8 mouse cellular contexts compared by ENCODE assay signal in the genomic region with DNA sequence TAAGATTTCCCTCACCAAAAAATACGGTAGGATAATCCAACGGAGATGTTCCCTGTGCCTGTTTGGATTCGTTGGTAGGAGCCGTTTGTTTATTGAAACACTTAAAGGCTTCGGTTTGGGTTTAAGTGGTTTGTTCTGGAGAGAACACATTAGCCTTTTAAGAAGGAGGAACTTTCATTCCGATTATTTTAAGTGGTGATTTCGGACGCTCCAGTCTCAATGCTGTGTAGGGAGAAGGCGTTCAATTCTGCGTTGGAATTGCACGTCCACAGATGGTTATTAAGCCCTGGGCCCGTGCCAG. TPM values are rescaled to one million over a fixed set of nuclear protein-coding genes. Genes with fewer than 3 reads are reported as not detected.
A peak's percentile ranks its signal among the peaks of the same experiment; 100 is the strongest.
DNase-seq lines count a peak whose midpoint lies in the region; ATAC-seq and TF ChIP-seq lines count a peak whose summit lies in the region.

No protein-coding gene starts in this region.

- WGBS in heart, embryonic 12.5 days: 8% methylated on average over 12 of the region's 12 CpGs
- WGBS in bone marrow, adult 2 months: 5% methylated on average over 12 of the region's 12 CpGs
- WGBS in hindbrain, embryonic 14.5 days: 12% methylated on average over 12 of the region's 12 CpGs
- 12% methylated on average over 12 of the region's 12 CpGs for WGBS in midbrain, embryonic 10.5 days

- H3K4me2 ChIP-seq in heart, embryonic 12.5 days: peak overlapping the region; percentile 80
- peak overlapping the region; percentile 98 for H3K4me2 ChIP-seq in hindbrain, embryonic 14.5 days (replicated peaks)

- DNase-seq in heart, adult 18-20 months: no peak
- DNase-seq in hindbrain, embryonic 14.5 days (ENCODE audit: low spot score): no peak
- DNase-seq in midbrain, embryonic 10.5 days (ENCODE audit: low spot score): no peak
- no peak for DNase-seq in spleen, postnatal 4 days (ENCODE audit: low spot score in 2 of 2)
- DNase-seq in cerebellum, adult 11 months: no peak
- DNase-seq in layer of hippocampus, postnatal 36 days: no peak

- no peaks in the 10 kb centered on the region for H3K9me3 ChIP-seq in heart, embryonic 12.5 days (replicated peaks)
- H3K9me3 ChIP-seq in hindbrain, embryonic 14.5 days (ENCODE audit: control insufficient read depth, low read length): no peaks in the 10 kb centered on the region
- H3K9me3 ChIP-seq in midbrain, embryonic 10.5 days (replicated peaks): no peaks in the 10 kb centered on the region

- H3K27ac ChIP-seq in heart, embryonic 12.5 days (ENCODE audit: poor library complexity, severe bottlenecking): peak overlapping the region; percentile 100
- H3K27ac ChIP-seq in bone marrow, adult 2 months (ENCODE audit: control insufficient read depth, insufficient read depth, low read depth, low read length, poor library complexity): 0 out of 2 replicates have a peak overlapping the region, but pooled peaks have one; percentile 0
- H3K27ac ChIP-seq in hindbrain, embryonic 14.5 days: no peak overlapping the region
- H3K27ac ChIP-seq in midbrain, embryonic 10.5 days (replicated peaks): no peak overlapping the region; the same call in 1 of the 2 replicates

- H3K36me3 ChIP-seq in heart, embryonic 12.5 days: no peaks in the 10 kb centered on the region
- H3K36me3 ChIP-seq in hindbrain, embryonic 14.5 days (replicated peaks; ENCODE audit: control insufficient read depth, insufficient read depth): no peaks in the 10 kb centered on the region
- H3K36me3 ChIP-seq in midbrain, embryonic 10.5 days: no peaks in the 10 kb centered on the region

- peak overlapping the region; percentile 90 for H3K4me3 ChIP-seq in heart, embryonic 12.5 days
- peak overlapping the region; percentile 55 for H3K4me3 ChIP-seq in bone marrow, adult 2 months (replicated peaks; ENCODE audit: control insufficient read depth, low read depth, low read length)
- peak overlapping the region; percentile 53 for H3K4me3 ChIP-seq in hindbrain, embryonic 14.5 days (replicated peaks; ENCODE audit: low read length)
- H3K4me3 ChIP-seq in midbrain, embryonic 10.5 days: peak overlapping the region; percentile 74

- TF ChIP-seq POLR2A in bone marrow, adult 2 months (IDR thresholded peaks at IDR 0.05; ENCODE audit: borderline replicate concordance, control insufficient read depth, low read depth, low read length): no peak

- no peak for ATAC-seq in heart, embryonic 12.5 days (ENCODE audit: insufficient number of reproducible peaks, low FRiP score)
- no peak for ATAC-seq in hindbrain, embryonic 14.5 days (ENCODE audit: low FRiP score)

- peak overlapping the region; percentile 95 for H3K9ac ChIP-seq in heart, embryonic 12.5 days
- H3K9ac ChIP-seq in hindbrain, embryonic 14.5 days: peak overlapping the region; percentile 62

- 0 out of 2 replicates have a peak, but pooled peaks cover 6% of the 10 kb centered on the region for H3K27me3 ChIP-seq in heart, embryonic 12.5 days (replicated peaks)
- H3K27me3 ChIP-seq in hindbrain, embryonic 14.5 days (ENCODE audit: control insufficient read depth, insufficient read depth, low read length): peaks cover 40% of the 10 kb centered on the region
- H3K27me3 ChIP-seq in midbrain, embryonic 10.5 days (ENCODE audit: low read depth, poor library complexity, severe bottlenecking): peaks cover 67% of the 10 kb centered on the region

- no peak for TF ChIP-seq CTCF in bone marrow, adult 2 months (IDR thresholded peaks at IDR 0.05; ENCODE audit: control insufficient read depth, insufficient read depth, low read length)

- peaks cover 41% of the 10 kb centered on the region for H3K4me1 ChIP-seq in heart, embryonic 12.5 days (replicated peaks)
- H3K4me1 ChIP-seq in bone marrow, adult 2 months (ENCODE audit: control insufficient read depth, insufficient read depth, low read length): no peaks in the 10 kb centered on the region; the same call in 1 of the 2 replicates
- peaks cover 12% of the 10 kb centered on the region; the same call in 1 of the 2 replicates for H3K4me1 ChIP-seq in hindbrain, embryonic 14.5 days (replicated peaks; ENCODE audit: control insufficient read depth, insufficient read depth, low read length)
- H3K4me1 ChIP-seq in midbrain, embryonic 10.5 days: peaks cover 48% of the 10 kb centered on the region

RNA-seq across cellular contexts. Expression of a gene that starts 0.2 kb away (rescaled TPM):
- polyA plus RNA-seq in heart, embryonic 12.5 days (2016; fragmentation: Nextera tagmentation; extraction: Ambion mirVana): 195 and 203 TPM in 2 replicates
- 100 to 1,000 TPM; 228 to 259 TPM for total RNA-seq in heart, adult 18-20 months (2021)
- polyA plus RNA-seq in bone marrow, adult 2 months (2011; ENCODE audit: insufficient read depth, insufficient read length, low replicate concordance, missing spikeins): 41.9 and 46.9 TPM in 2 replicates
- polyA plus RNA-seq in hindbrain, embryonic 14.5 days (2014; fragmentation: Nextera tagmentation; extraction: Ambion mirVana): 1.9 TPM in 2 replicates
- 1.6 and 3.0 TPM in 2 replicates for polyA plus RNA-seq in midbrain, embryonic 10.5 days (2016; fragmentation: Nextera tagmentation; extraction: Ambion mirVana)
- total RNA-seq in layer of hippocampus, postnatal 36 days (2021): 10 to 100 TPM; 20.4 to 21.4 TPM

Comparison
In these comparisons a context has a peak if more than half of its experiments do, and no peak if none do; other contexts are left out.
1. H3K27ac ChIP-seq: peak in heart, embryonic 12.5 days (single experiment) and bone marrow, adult 2 months (single experiment); none in hindbrain, embryonic 14.5 days (single experiment) and midbrain, embryonic 10.5 days (single experiment).
2. RNA of a gene that starts 0.2 kb away (polyA plus RNA-seq): 195 to 203 TPM in heart, embryonic 12.5 days and 41.9 to 46.9 TPM in bone marrow, adult 2 months; 1.6 to 3.0 TPM in midbrain, embryonic 10.5 days and 1.9 TPM in hindbrain, embryonic 14.5 days; every median in the first group is over 10 times any median in the second.
3. Peak in every context shown above with its lines, with median percentiles within 50 percentile points of each other: H3K4me3 ChIP-seq.